Mouse (Mus musculus): ENCODE data around the gene Wdr5. TPM values are rescaled to one million over a fixed set of nuclear protein-coding genes. Genes with fewer than 3 reads are reported as not detected.

Wdr5 gene
- polyA plus RNA-seq, 1 experiment from 2014 or later, result 30.2 TPM

GRCm38 (mm10) chr2:27486725-27487124 lies 28.2 kb upstream of the Wdr5 start:
- H3K4me3 ChIP-seq (ENCODE audit: control insufficient read depth in 1 of 2, insufficient read depth in 1 of 2, low read depth in 1 of 2, low read length in 2 of 2), result no peak overlapping the region
- H3K27ac ChIP-seq (replicated peaks in 1 of 2; ENCODE audit: control insufficient read depth in 1 of 2, insufficient read depth in 1 of 2, low read depth in 2 of 2, low read length in 2 of 2), result no peak overlapping the region
- WGBS, result 60% methylated on average over 4 of the region's 4 CpGs
- H3K4me2 ChIP-seq (ENCODE audit: low read length), result no peak overlapping the region
- peaks cover 0 to 2% of the 10 kb centered on the region in 2 experiments; a peak in 1 of 4 replicates for H3K4me1 ChIP-seq (ENCODE audit: control insufficient read depth in 2 of 2, insufficient read depth in 2 of 2, low read length in 2 of 2)
- no peak for ATAC-seq (ENCODE audit: insufficient number of reproducible peaks, insufficient read depth, low FRiP score, low read depth)
- no peak overlapping the region for H3K9ac ChIP-seq (ENCODE audit: low read length)
- H3K27me3 ChIP-seq (ENCODE audit: control insufficient read depth, insufficient read depth, low read length), result no peaks in the 10 kb centered on the region
- H3K36me3 ChIP-seq (ENCODE audit: control insufficient read depth, insufficient read depth, low read length), result no peaks in the 10 kb centered on the region
- no peaks in the 10 kb centered on the region for H3K9me3 ChIP-seq (ENCODE audit: control insufficient read depth, low read length)

- 54% methylated on average over 3 of the region's 4 CpGs for WGBS
- Histone ChIP-seq H3K36me3 (ENCODE audit: control insufficient read depth, insufficient read depth, low read length) (no peaks in the 10 kb centered on the region), H3K9ac (ENCODE audit: low read length) (no peak overlapping the region), H3K27me3 (ENCODE audit: control insufficient read depth, insufficient read depth, low read length) (no peaks in the 10 kb centered on the region), H3K4me1 (ENCODE audit: control insufficient read depth in 2 of 2, insufficient read depth in 2 of 2, low read length in 2 of 2) (peaks cover 0 to 2% of the 10 kb centered on the region in 2 experiments; a peak in 1 of 4 replicates), H3K27ac (replicated peaks in 1 of 2; ENCODE audit: control insufficient read depth in 1 of 2, insufficient read depth in 1 of 2, low read depth in 2 of 2, low read length in 2 of 2) (no peak overlapping the region), H3K4me2 (ENCODE audit: low read length) (no peak overlapping the region), H3K4me3 (ENCODE audit: control insufficient read depth in 1 of 2, insufficient read depth in 1 of 2, low read depth in 1 of 2, low read length in 2 of 2) (no peak overlapping the region), H3K9me3 (ENCODE audit: control insufficient read depth, low read length) (no peaks in the 10 kb centered on the region)
- no peak for ATAC-seq (ENCODE audit: insufficient number of reproducible peaks, insufficient read depth, low FRiP score, low read depth)
Observed at GRCm38 (mm10) chr2:27487336-27488049, 27.5 kb upstream of the Wdr5 start.

- Histone ChIP-seq H3K27me3 (ENCODE audit: control insufficient read depth, insufficient read depth, low read length) (no peaks in the 10 kb centered on the region), H3K4me2 (ENCODE audit: low read length) (no peak overlapping the region), H3K9ac (ENCODE audit: low read length) (no peak overlapping the region), H3K4me3 (ENCODE audit: control insufficient read depth in 1 of 2, insufficient read depth in 1 of 2, low read depth in 1 of 2, low read length in 2 of 2) (no peak overlapping the region), H3K4me1 (ENCODE audit: control insufficient read depth in 2 of 2, insufficient read depth in 2 of 2, low read length in 2 of 2) (peaks cover 0 to 2% of the 10 kb centered on the region in 2 experiments; a peak in 1 of 4 replicates), H3K9me3 (ENCODE audit: control insufficient read depth, low read length) (no peaks in the 10 kb centered on the region), H3K36me3 (ENCODE audit: control insufficient read depth, insufficient read depth, low read length) (no peaks in the 10 kb centered on the region), H3K27ac (replicated peaks in 1 of 2; ENCODE audit: control insufficient read depth in 1 of 2, insufficient read depth in 1 of 2, low read depth in 2 of 2, low read length in 2 of 2) (no peak overlapping the region)
- 67% methylated on average over 1 of the region's 1 CpGs for WGBS
- ATAC-seq (ENCODE audit: insufficient number of reproducible peaks, insufficient read depth, low FRiP score, low read depth), result no peak
Observed at GRCm38 (mm10) chr2:27488362-27488761, 26.6 kb upstream of the Wdr5 start.

DNA sequence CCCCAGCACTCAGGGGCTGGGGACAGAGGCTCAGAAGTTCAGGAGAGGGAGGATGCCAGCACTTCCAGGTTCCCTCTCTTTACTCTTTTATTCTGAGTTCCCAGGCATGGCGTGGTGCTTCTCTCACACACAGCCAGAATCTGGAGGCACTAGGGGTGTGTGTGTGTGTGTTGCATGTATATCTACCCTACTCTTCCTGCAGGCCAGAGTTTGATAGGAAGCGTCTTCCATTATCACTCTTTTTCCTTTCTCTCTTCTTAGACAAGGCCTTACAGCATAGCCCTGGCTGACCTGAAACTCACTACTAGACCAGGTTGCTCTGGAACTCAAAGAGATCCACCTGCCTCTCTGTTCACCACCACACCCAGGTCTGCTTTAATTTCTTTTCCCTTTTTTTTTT lies 24.0 kb upstream of the Wdr5 start:
- no peak overlapping the region for H3K4me2 ChIP-seq (ENCODE audit: low read length)
- no peak for ATAC-seq (ENCODE audit: insufficient number of reproducible peaks, insufficient read depth, low FRiP score, low read depth)
- H3K4me3 ChIP-seq (ENCODE audit: control insufficient read depth in 1 of 2, insufficient read depth in 1 of 2, low read depth in 1 of 2, low read length in 2 of 2), result no peak overlapping the region
- no peaks in the 10 kb centered on the region for H3K36me3 ChIP-seq (ENCODE audit: control insufficient read depth, insufficient read depth, low read length)
- H3K9ac ChIP-seq (ENCODE audit: low read length), result no peak overlapping the region
- peaks cover 3% of the 10 kb centered on the region; the same call in 1 of the 2 replicates for H3K9me3 ChIP-seq (ENCODE audit: control insufficient read depth, low read length)
- no peaks in the 10 kb centered on the region for H3K27me3 ChIP-seq (ENCODE audit: control insufficient read depth, insufficient read depth, low read length)
- 66% methylated on average over 2 of the region's 2 CpGs for WGBS
- H3K4me1 ChIP-seq (ENCODE audit: control insufficient read depth in 2 of 2, insufficient read depth in 2 of 2, low read length in 2 of 2), result peaks cover 0 to 2% of the 10 kb centered on the region in 2 experiments; a peak in 1 of 4 replicates
- no peak overlapping the region for H3K27ac ChIP-seq (replicated peaks in 1 of 2; ENCODE audit: control insufficient read depth in 1 of 2, insufficient read depth in 1 of 2, low read depth in 2 of 2, low read length in 2 of 2)

- Histone ChIP-seq H3K9ac (ENCODE audit: low read length) (no peak overlapping the region), H3K27me3 (ENCODE audit: control insufficient read depth, insufficient read depth, low read length) (no peaks in the 10 kb centered on the region), H3K36me3 (ENCODE audit: control insufficient read depth, insufficient read depth, low read length) (no peaks in the 10 kb centered on the region), H3K27ac (replicated peaks in 1 of 2; ENCODE audit: control insufficient read depth in 1 of 2, insufficient read depth in 1 of 2, low read depth in 2 of 2, low read length in 2 of 2) (no peak overlapping the region), H3K9me3 (ENCODE audit: control insufficient read depth, low read length) (peaks cover 3% of the 10 kb centered on the region; the same call in 1 of the 2 replicates), H3K4me3 (ENCODE audit: control insufficient read depth in 1 of 2, insufficient read depth in 1 of 2, low read depth in 1 of 2, low read length in 2 of 2) (no peak overlapping the region), H3K4me2 (ENCODE audit: low read length) (no peak overlapping the region), H3K4me1 (ENCODE audit: control insufficient read depth in 2 of 2, insufficient read depth in 2 of 2, low read length in 2 of 2) (no peaks in the 10 kb centered on the region)
- ATAC-seq (ENCODE audit: insufficient number of reproducible peaks, insufficient read depth, low FRiP score, low read depth), result no peak
- WGBS, result 90% methylated on average over 3 of the region's 3 CpGs
Observed at GRCm38 (mm10) chr2:27493971-27494370, 21.0 kb upstream of the Wdr5 start.

GRCm38 (mm10) chr2:27496391-27497028 lies 18.4 kb upstream of the Wdr5 start:
- WGBS, result 48% methylated on average over 23 of the region's 23 CpGs
- peak overlapping the region; percentile 29 to 36 for H3K4me3 ChIP-seq (ENCODE audit: control insufficient read depth in 1 of 2, insufficient read depth in 1 of 2, low read depth in 1 of 2, low read length in 2 of 2)
- H3K36me3 ChIP-seq (ENCODE audit: control insufficient read depth, insufficient read depth, low read length), result no peaks in the 10 kb centered on the region
- peak overlapping the region; percentile 60 for H3K4me2 ChIP-seq (ENCODE audit: low read length)
- H3K9ac ChIP-seq (ENCODE audit: low read length), result peak overlapping the region; percentile 38
- no peaks in the 10 kb centered on the region for H3K4me1 ChIP-seq (ENCODE audit: control insufficient read depth in 2 of 2, insufficient read depth in 2 of 2, low read length in 2 of 2)
- no peak for ATAC-seq (ENCODE audit: insufficient number of reproducible peaks, insufficient read depth, low FRiP score, low read depth)
- H3K9me3 ChIP-seq (ENCODE audit: control insufficient read depth, low read length), result peaks cover 3% of the 10 kb centered on the region; the same call in 1 of the 2 replicates
- peak overlapping the region in 1 of 2 experiments; percentile 17; a peak in 2 of 4 replicates for H3K27ac ChIP-seq (replicated peaks in 1 of 2; ENCODE audit: control insufficient read depth in 1 of 2, insufficient read depth in 1 of 2, low read depth in 2 of 2, low read length in 2 of 2)
- no peaks in the 10 kb centered on the region for H3K27me3 ChIP-seq (ENCODE audit: control insufficient read depth, insufficient read depth, low read length)

GRCm38 (mm10) chr2:27504113-27504885 lies 10.7 kb upstream of the Wdr5 start:
- ATAC-seq (ENCODE audit: insufficient number of reproducible peaks, insufficient read depth, low FRiP score, low read depth), result no peak
- H3K9ac ChIP-seq (ENCODE audit: low read length), result peak overlapping the region; percentile 3; the same call in 1 of the 2 replicates
- WGBS, result 40% methylated on average over 7 of the region's 7 CpGs

More at GRCm38 (mm10) chr2:27504113-27504885, 10.7 kb upstream of the Wdr5 start:
- Histone ChIP-seq H3K36me3 (ENCODE audit: control insufficient read depth, insufficient read depth, low read length) (no peaks in the 10 kb centered on the region), H3K27ac (replicated peaks in 1 of 2; ENCODE audit: control insufficient read depth in 1 of 2, insufficient read depth in 1 of 2, low read depth in 2 of 2, low read length in 2 of 2) (peak overlapping the region; percentile 4 to 68), H3K4me1 (ENCODE audit: control insufficient read depth in 2 of 2, insufficient read depth in 2 of 2, low read length in 2 of 2) (peaks cover 17 to 25% of the 10 kb centered on the region in 2 experiments), H3K9me3 (ENCODE audit: control insufficient read depth, low read length) (no peaks in the 10 kb centered on the region), H3K4me3 (ENCODE audit: control insufficient read depth in 1 of 2, insufficient read depth in 1 of 2, low read depth in 1 of 2, low read length in 2 of 2) (no peak overlapping the region), H3K4me2 (ENCODE audit: low read length) (no peak overlapping the region), H3K27me3 (ENCODE audit: control insufficient read depth, insufficient read depth, low read length) (no peaks in the 10 kb centered on the region)

All from heart, embryonic 14.5 days (tissue).